Mouse (Mus musculus) adrenal gland, postnatal 36 days (tissue): ENCODE data around the gene Ros1. TPM values are rescaled to one million over a fixed set of nuclear protein-coding genes. Genes with fewer than 3 reads are reported as not detected.

Source experiments
- DNase-seq, 2 experiments: peaks; one replicate each; pipeline ENCODE4 v3.0.0; 2021; ENCODE audit warnings: mixed read lengths in 1 of 2
- microRNA-seq: library from miRNA; unstranded; fragments of <30 nt; microRNA quantifications from one replicate; pipeline ENCODE4 v1.2.0, GENCODE M21; 2021
- total RNA-seq, 2 experiments: library from RNA; stranded (reverse); gene quantifications; 2 replicates each; pipeline ENCODE4 v1.2.3; 2021

Gene Ros1
- total RNA-seq, 2 experiments from 2014 or later = 0.03 TPM; not detected in 1

GRCm38 (mm10) chr10:52022413-52023212 is 172.4 kb downstream of the Ros1 start, which contains the start of gene Vgll2:
Vgll2 (plus strand) TSS chr10:52022502.
- DNase-seq = peak; percentile 58 to 64

- DNase-seq = no peak
Measured at GRCm38 (mm10) chr10:52021736-52022394, 173.2 kb downstream of the Ros1 start.

GRCm38 (mm10) chr10:52021231-52021630 is 173.8 kb downstream of the Ros1 start:
- DNase-seq = no peak

- no peak for DNase-seq
Measured at GRCm38 (mm10) chr10:52018471-52018870, 176.6 kb downstream of the Ros1 start.

Small RNA genes within 50 kb of the gene (microRNA-seq; reads per million reads assigned to microRNA genes)
- not detected for gene Gm24084

Other genes with a start within 250 kb of the Ros1 start
- gene Vgll2, start 172.7 kb downstream of the Ros1 start, total RNA-seq = not detected
- gene Dcbld1, start 38.4 kb upstream of the Ros1 start, total RNA-seq = 1 to 10 TPM; 4.2 to 4.3 TPM
- gene Gm26741, start 163.5 kb upstream of the Ros1 start, total RNA-seq = not detected
- 10 to 100 TPM; 23.3 to 27.3 TPM for gene Gopc, start 186.9 kb upstream of the Ros1 start, total RNA-seq
- gene Nepn, start 193.7 kb upstream of the Ros1 start, total RNA-seq = under 1 TPM; 0.13 to 0.26 TPM
- 10 to 100 TPM; 52.0 to 63.4 TPM for gene Nus1, start 222.3 kb upstream of the Ros1 start, total RNA-seq